7 mouse cellular contexts compared by ENCODE assay signal in genomic region chr14:25378717-25379224, GRCm38 (mm10).
DNase-seq lines count a peak whose midpoint lies in the region; ATAC-seq and TF ChIP-seq lines count a peak whose summit lies in the region.

No protein-coding gene starts in this region.

- H3K9ac ChIP-seq in embryonic facial prominence, embryonic 14.5 days (ENCODE audit: low read depth, low read length) = peak overlapping the region; percentile 80
- H3K9ac ChIP-seq in heart, postnatal 0 days (replicated peaks; ENCODE audit: low read depth, low read length) = peak overlapping the region; percentile 87

- TF ChIP-seq CTCF in Patski (IDR thresholded peaks at IDR 0.05) = no peak
- TF ChIP-seq CTCF in heart, postnatal 0 days (IDR thresholded peaks at IDR 0.05; ENCODE audit: low read depth) = no peak

- H3K4me3 ChIP-seq in embryonic facial prominence, embryonic 14.5 days (ENCODE audit: low read depth, low read length) = peak overlapping the region; percentile 51
- peak overlapping the region; percentile 45 for H3K4me3 ChIP-seq in heart, postnatal 0 days (ENCODE audit: low read depth, low read length)

- peak; percentile 67 for DNase-seq in CD4-positive helper T cell, adult 2 months (ENCODE audit: low read depth, low spot score)
- peak; percentile 78 for DNase-seq in Patski (ENCODE audit: low read depth, low spot score)
- DNase-seq in embryonic facial prominence, embryonic 14.5 days (ENCODE audit: low spot score) = peak; percentile 71
- peak; percentile 55 for DNase-seq in heart, postnatal 0 days (ENCODE audit: low spot score)
- DNase-seq in left cerebral cortex, adult 8-10 months (ENCODE audit: low spot score in 2 of 2) = peak; percentile 24 to 68
- peak; percentile 20 to 39 for DNase-seq in spleen, postnatal 10 days (ENCODE audit: low spot score in 2 of 2)

- H3K4me1 ChIP-seq in embryonic facial prominence, embryonic 14.5 days (ENCODE audit: control insufficient read depth, insufficient read depth, low read length) = peaks cover 22% of the 10 kb centered on the region
- peaks cover 30% of the 10 kb centered on the region for H3K4me1 ChIP-seq in heart, postnatal 0 days (ENCODE audit: control insufficient read depth, insufficient read depth)

- CTCF ChIA-PET in Patski (lab: Charles Lee) = no interaction called here

- peak overlapping the region; percentile 100 for H3K27ac ChIP-seq in embryonic facial prominence, embryonic 14.5 days (replicated peaks; ENCODE audit: low read depth, low read length)
- peak overlapping the region; percentile 96 for H3K27ac ChIP-seq in heart, postnatal 0 days (ENCODE audit: low read depth)

- peak; percentile 27 for ATAC-seq in Patski
- ATAC-seq in embryonic facial prominence, embryonic 14.5 days (ENCODE audit: low read depth) = no peak
- peak; percentile 26; the same call in 1 of the 2 replicates for ATAC-seq in heart, postnatal 0 days (ENCODE audit: insufficient read depth, low read depth)
- ATAC-seq in megakaryocyte, adult 5-6 weeks (ENCODE audit: poor library complexity, severe bottlenecking) = peak; percentile 63

- no peaks in the 10 kb centered on the region for H3K27me3 ChIP-seq in Patski
- H3K27me3 ChIP-seq in embryonic facial prominence, embryonic 14.5 days (replicated peaks; ENCODE audit: control insufficient read depth, insufficient read depth, low read length) = no peaks in the 10 kb centered on the region
- H3K27me3 ChIP-seq in heart, postnatal 0 days (ENCODE audit: control insufficient read depth, insufficient read depth, low read length) = no peaks in the 10 kb centered on the region

- H3K36me3 ChIP-seq in embryonic facial prominence, embryonic 14.5 days (ENCODE audit: control insufficient read depth, insufficient read depth, low read length) = no peaks in the 10 kb centered on the region
- H3K36me3 ChIP-seq in heart, postnatal 0 days (replicated peaks; ENCODE audit: control insufficient read depth, insufficient read depth, low read length) = no peaks in the 10 kb centered on the region

- in situ Hi-C loops in Patski (cut with MboI; ENCODE audit: low pct_unique_long_range_greater_than_20kb) = no loop called here

- WGBS in embryonic facial prominence, embryonic 14.5 days = 3% methylated on average over 13 of the region's 13 CpGs
- 8% methylated on average over 13 of the region's 13 CpGs for WGBS in heart, postnatal 0 days

- POLR2A ChIA-PET in Patski (lab: Charles Lee) = interaction anchor here (0.8 to 1.1 kb wide), 2 partner anchors 78 to 187 kb away, joined by 3 read pairs; no protein-coding TSS in a partner anchor

- no peak for TF ChIP-seq EP300 in heart, postnatal 0 days (IDR thresholded peaks at IDR 0.05; ENCODE audit: low read depth)

- H3K9me3 ChIP-seq in embryonic facial prominence, embryonic 14.5 days (ENCODE audit: control insufficient read depth, low read length) = no peaks in the 10 kb centered on the region
- H3K9me3 ChIP-seq in heart, postnatal 0 days (replicated peaks; ENCODE audit: control insufficient read depth, low read length) = no peaks in the 10 kb centered on the region

- H3K4me2 ChIP-seq in embryonic facial prominence, embryonic 14.5 days (ENCODE audit: low read depth, low read length) = peak overlapping the region; percentile 86
- H3K4me2 ChIP-seq in heart, postnatal 0 days (ENCODE audit: low read depth, low read length) = peak overlapping the region; percentile 77
